Mouse (Mus musculus) limb, embryonic 12.5 days (tissue): Measurements from ENCODE around the gene Traf7. TPM values are rescaled to one million over a fixed set of nuclear protein-coding genes. Genes with fewer than 3 reads are reported as not detected.
A peak's percentile ranks its signal among the peaks of the same experiment; 100 is the strongest.

ENCODE experiments used
- ATAC-seq: fragments of 200-750 bp; cut with Nextera tagmentation; 2 replicates; pipeline ENCODE4 v1.8.0; 2017; ENCODE audit warnings: low read depth, moderate TSS enrichment; ENCODE audit not compliant: insufficient number of reproducible peaks, insufficient read depth, low FRiP score, low TSS enrichment
- H3K27ac ChIP-seq: fragments of 300-500 bp; sonication (generic); 2 replicates; pipeline ENCODE4 v1.5.1; 2016; ENCODE audit warnings: mild to moderate bottlenecking, moderate library complexity
- H3K27me3 ChIP-seq: fragments of 300-500 bp; sonication (generic); 2 replicates; pipeline ENCODE4 v1.6.1; 2016; ENCODE audit warnings: mild to moderate bottlenecking, moderate library complexity
- H3K36me3 ChIP-seq: fragments of 300-500 bp; sonication (generic); 2 replicates; pipeline ENCODE4 v1.6.1; 2016; ENCODE audit warnings: mild to moderate bottlenecking, moderate library complexity
- H3K4me1 ChIP-seq: fragments of 300-500 bp; sonication (generic); replicated peaks from 2 replicates; pipeline ENCODE4 v1.6.1; 2016
- H3K4me2 ChIP-seq: fragments of 300-500 bp; sonication (generic); 2 replicates; pipeline ENCODE4 v1.6.1; 2016; ENCODE audit warnings: mild to moderate bottlenecking, moderate library complexity
- H3K4me3 ChIP-seq: fragments of 300-500 bp; sonication (generic); replicated peaks from 2 replicates; pipeline ENCODE4 v1.5.1; 2016; ENCODE audit warnings: mild to moderate bottlenecking
- H3K9ac ChIP-seq: fragments of 300-500 bp; sonication (generic); replicated peaks from 2 replicates; pipeline ENCODE4 v1.6.1; 2016; ENCODE audit warnings: mild to moderate bottlenecking, moderate library complexity
- H3K9me3 ChIP-seq: fragments of 300-500 bp; sonication (generic); 2 replicates; pipeline ENCODE4 v1.6.1; 2016; ENCODE audit warnings: mild to moderate bottlenecking, moderate library complexity
- WGBS: fragments of 180-500 bp; shearing (Covaris S2); methylation state at CpG from one replicate; pipeline ENCODE4 v1.1.7; 2016; 5-methylcytosine and 5-hydroxymethylcytosine counted together
- polyA plus RNA-seq: library from polyadenylated mRNA; unstranded; fragments of >200 nt; fragmentation: Nextera tagmentation; extraction: Ambion mirVana; gene quantifications from 2 replicates; pipeline ENCODE4 v1.2.1, GENCODE M21; 2016

The Traf7 gene
- 97.4 and 101 TPM in 2 replicates for polyA plus RNA-seq

GRCm38 (mm10) chr17:24527723-24528559 lies at the start of gene Traf7:
Traf7 (minus strand) TSS chr17:24527938.
- under 1% methylated on average over 40 of the region's 40 CpGs for WGBS

GRCm38 (mm10) chr17:24573811-24574210 lies 46.1 kb upstream of the Traf7 start:
- 96% methylated on average over 9 of the region's 9 CpGs for WGBS
- Histone ChIP-seq H3K27ac (no peak overlapping the region), H3K4me1 (no peaks in the 10 kb centered on the region), H3K36me3 (peaks cover 98% of the 10 kb centered on the region), H3K9ac (no peak overlapping the region), H3K27me3 (no peaks in the 10 kb centered on the region), H3K4me2 (no peak overlapping the region), H3K9me3 (no peaks in the 10 kb centered on the region), H3K4me3 (no peak overlapping the region)
- ATAC-seq, result no peak

More at GRCm38 (mm10) chr17:24527723-24528559, at the start of gene Traf7:
- H3K36me3 ChIP-seq, result peaks cover 24% of the 10 kb centered on the region; the same call in 1 of the 2 replicates
- peak within 1 kb of the TSS; percentile 77 for H3K9ac ChIP-seq
- H3K27me3 ChIP-seq, result no peaks in the 10 kb centered on the region
- peak within 1 kb of the TSS; percentile 89 for H3K4me2 ChIP-seq
- peak within 1 kb of the TSS; percentile 90 for H3K27ac ChIP-seq
- peak within 1 kb of the TSS; percentile 72 for H3K4me3 ChIP-seq
- peaks cover 52% of the 10 kb centered on the region for H3K4me1 ChIP-seq
- H3K9me3 ChIP-seq, result no peaks in the 10 kb centered on the region
- ATAC-seq, result peak; percentile 97

DNA sequence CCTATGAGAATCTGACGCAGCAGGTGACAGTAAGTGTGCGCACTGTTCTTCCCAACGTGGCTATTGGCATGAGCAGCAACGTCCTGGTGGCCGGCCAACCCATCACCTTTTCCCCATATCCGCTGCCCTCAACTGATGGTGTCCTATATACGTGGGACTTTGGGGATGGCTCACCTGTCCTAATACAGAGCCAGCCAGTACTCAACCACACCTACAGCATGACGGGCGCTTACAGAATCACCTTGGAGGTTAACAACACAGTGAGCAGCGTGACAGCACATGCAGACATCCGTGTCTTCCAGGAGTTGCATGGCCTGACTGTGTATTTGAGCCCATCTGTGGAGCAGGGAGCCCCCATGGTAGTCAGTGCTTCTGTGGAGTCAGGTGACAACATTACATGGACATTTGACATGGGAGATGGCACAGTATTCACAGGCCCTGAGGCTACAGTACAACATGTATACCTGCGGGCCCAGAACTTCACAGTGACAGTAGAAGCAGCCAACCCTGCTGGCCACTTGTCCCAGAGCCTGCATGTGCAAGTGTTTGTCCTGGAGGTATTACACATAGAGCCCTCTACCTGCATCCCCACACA lies 45.0 kb upstream of the Traf7 start:
- Histone ChIP-seq H3K27ac (no peak overlapping the region), H3K9me3 (no peaks in the 10 kb centered on the region), H3K4me2 (no peak overlapping the region), H3K9ac (0 out of 2 replicates have a peak overlapping the region, but pooled peaks have one; percentile 1), H3K27me3 (no peaks in the 10 kb centered on the region), H3K4me1 (no peaks in the 10 kb centered on the region), H3K36me3 (peaks cover 96% of the 10 kb centered on the region), H3K4me3 (no peak overlapping the region)
- ATAC-seq, result no peak
- WGBS, result 93% methylated on average over 12 of the region's 12 CpGs

GRCm38 (mm10) chr17:24569837-24570236 lies 42.1 kb upstream of the Traf7 start:
- H3K4me2 ChIP-seq, result no peak overlapping the region
- peaks cover 4% of the 10 kb centered on the region; the same call in 1 of the 2 replicates for H3K4me1 ChIP-seq
- 93% methylated on average over 4 of the region's 4 CpGs for WGBS
- peaks cover 95% of the 10 kb centered on the region for H3K36me3 ChIP-seq
- no peaks in the 10 kb centered on the region for H3K27me3 ChIP-seq
- H3K9me3 ChIP-seq, result no peaks in the 10 kb centered on the region
- no peak overlapping the region for H3K9ac ChIP-seq
- no peak overlapping the region for H3K27ac ChIP-seq
- no peak overlapping the region for H3K4me3 ChIP-seq
- ATAC-seq, result no peak

GRCm38 (mm10) chr17:24567034-24567779 lies 39.5 kb upstream of the Traf7 start:
- Histone ChIP-seq H3K36me3 (peaks cover 78% of the 10 kb centered on the region), H3K9ac (no peak overlapping the region), H3K27ac (no peak overlapping the region), H3K9me3 (no peaks in the 10 kb centered on the region), H3K4me1 (peaks cover 4% of the 10 kb centered on the region; the same call in 1 of the 2 replicates), H3K27me3 (no peaks in the 10 kb centered on the region), H3K4me2 (no peak overlapping the region), H3K4me3 (no peak overlapping the region)
- no peak for ATAC-seq
- WGBS, result 84% methylated on average over 8 of the region's 8 CpGs

DNA sequence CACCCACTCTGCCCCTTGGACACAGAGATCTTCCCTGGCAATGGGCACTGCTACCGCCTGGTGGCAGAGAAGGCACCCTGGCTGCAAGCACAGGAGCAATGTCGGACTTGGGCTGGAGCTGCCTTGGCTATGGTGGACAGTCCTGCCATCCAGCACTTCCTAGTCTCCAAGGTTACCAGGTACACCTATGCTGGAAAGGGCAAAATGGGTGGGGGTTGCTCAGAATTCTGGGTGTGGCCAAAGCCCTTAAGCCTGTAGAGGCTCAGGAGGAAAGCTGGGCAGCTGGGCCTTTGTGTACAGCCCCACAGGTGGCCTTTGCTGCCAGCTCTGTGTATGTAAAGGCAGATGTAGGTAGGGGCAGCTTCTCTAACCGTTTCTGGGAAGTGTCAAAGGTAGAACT lies 38.1 kb upstream of the Traf7 start:
- 85% methylated on average over 3 of the region's 3 CpGs for WGBS

GRCm38 (mm10) chr17:24565092-24565491 lies 37.4 kb upstream of the Traf7 start:
- ATAC-seq, result no peak
- H3K4me2 ChIP-seq, result no peak overlapping the region
- peaks cover 4% of the 10 kb centered on the region; the same call in 1 of the 2 replicates for H3K4me1 ChIP-seq
- WGBS, result 84% methylated on average over 3 of the region's 3 CpGs
- H3K4me3 ChIP-seq, result no peak overlapping the region
- peaks cover 57% of the 10 kb centered on the region for H3K36me3 ChIP-seq
- H3K27ac ChIP-seq, result no peak overlapping the region
- H3K9ac ChIP-seq, result no peak overlapping the region
- no peaks in the 10 kb centered on the region for H3K27me3 ChIP-seq
- H3K9me3 ChIP-seq, result no peaks in the 10 kb centered on the region

More for the DNA sequence above, 38.1 kb upstream of the Traf7 start:
- Histone ChIP-seq H3K4me3 (no peak overlapping the region), H3K27ac (no peak overlapping the region), H3K9me3 (no peaks in the 10 kb centered on the region), H3K36me3 (peaks cover 64% of the 10 kb centered on the region), H3K4me2 (no peak overlapping the region), H3K27me3 (no peaks in the 10 kb centered on the region), H3K4me1 (peaks cover 4% of the 10 kb centered on the region; the same call in 1 of the 2 replicates), H3K9ac (no peak overlapping the region)
- no peak for ATAC-seq

DNA sequence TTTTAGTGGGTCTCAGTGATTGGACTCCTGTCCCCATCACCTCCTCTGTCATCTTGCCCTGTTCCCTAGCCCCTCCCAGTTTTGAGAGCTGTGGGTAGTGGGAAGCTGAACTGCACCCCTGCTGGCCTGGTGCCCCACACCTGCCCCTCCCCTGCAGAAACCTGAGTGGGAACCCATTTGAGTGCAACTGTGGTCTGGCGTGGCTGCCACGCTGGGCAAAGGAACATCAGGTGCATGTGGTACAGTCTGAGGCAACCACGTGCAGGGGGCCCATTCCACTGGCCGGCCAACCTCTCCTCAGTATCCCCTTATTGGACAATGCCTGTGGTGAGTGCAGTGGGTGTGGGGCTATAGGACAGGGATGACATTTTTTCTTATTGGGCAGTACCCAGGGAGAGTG lies 36.7 kb upstream of the Traf7 start:
- H3K4me1 ChIP-seq, result peaks cover 6% of the 10 kb centered on the region
- no peaks in the 10 kb centered on the region for H3K27me3 ChIP-seq
- H3K4me3 ChIP-seq, result no peak overlapping the region
- H3K9ac ChIP-seq, result no peak overlapping the region
- H3K4me2 ChIP-seq, result no peak overlapping the region
- no peak for ATAC-seq
- H3K27ac ChIP-seq, result no peak overlapping the region
- H3K9me3 ChIP-seq, result no peaks in the 10 kb centered on the region
- peaks cover 50% of the 10 kb centered on the region for H3K36me3 ChIP-seq
- 87% methylated on average over 4 of the region's 4 CpGs for WGBS

GRCm38 (mm10) chr17:24563638-24564037 lies 35.9 kb upstream of the Traf7 start:
- H3K4me2 ChIP-seq, result no peak overlapping the region
- WGBS, result 82% methylated on average over 5 of the region's 5 CpGs
- peaks cover 42% of the 10 kb centered on the region for H3K36me3 ChIP-seq

GRCm38 (mm10) chr17:24561592-24561991 lies 33.9 kb upstream of the Traf7 start:
- H3K27me3 ChIP-seq, result no peaks in the 10 kb centered on the region
- H3K9ac ChIP-seq, result no peak overlapping the region
- H3K4me1 ChIP-seq, result peaks cover 24% of the 10 kb centered on the region
- no peaks in the 10 kb centered on the region for H3K9me3 ChIP-seq
- H3K4me3 ChIP-seq, result no peak overlapping the region
- H3K36me3 ChIP-seq, result peaks cover 33% of the 10 kb centered on the region
- no peak overlapping the region for H3K4me2 ChIP-seq
- no peak for ATAC-seq
- no peak overlapping the region for H3K27ac ChIP-seq
- WGBS, result 87% methylated on average over 2 of the region's 2 CpGs

More at GRCm38 (mm10) chr17:24563638-24564037, 35.9 kb upstream of the Traf7 start:
- peaks cover 14% of the 10 kb centered on the region for H3K4me1 ChIP-seq
- H3K9ac ChIP-seq, result no peak overlapping the region
- no peak for ATAC-seq
- H3K4me3 ChIP-seq, result no peak overlapping the region
- no peaks in the 10 kb centered on the region for H3K27me3 ChIP-seq
- no peak overlapping the region for H3K27ac ChIP-seq
- no peaks in the 10 kb centered on the region for H3K9me3 ChIP-seq
